ENCODE assay signal across 8 mouse cellular contexts in the genomic region with DNA sequence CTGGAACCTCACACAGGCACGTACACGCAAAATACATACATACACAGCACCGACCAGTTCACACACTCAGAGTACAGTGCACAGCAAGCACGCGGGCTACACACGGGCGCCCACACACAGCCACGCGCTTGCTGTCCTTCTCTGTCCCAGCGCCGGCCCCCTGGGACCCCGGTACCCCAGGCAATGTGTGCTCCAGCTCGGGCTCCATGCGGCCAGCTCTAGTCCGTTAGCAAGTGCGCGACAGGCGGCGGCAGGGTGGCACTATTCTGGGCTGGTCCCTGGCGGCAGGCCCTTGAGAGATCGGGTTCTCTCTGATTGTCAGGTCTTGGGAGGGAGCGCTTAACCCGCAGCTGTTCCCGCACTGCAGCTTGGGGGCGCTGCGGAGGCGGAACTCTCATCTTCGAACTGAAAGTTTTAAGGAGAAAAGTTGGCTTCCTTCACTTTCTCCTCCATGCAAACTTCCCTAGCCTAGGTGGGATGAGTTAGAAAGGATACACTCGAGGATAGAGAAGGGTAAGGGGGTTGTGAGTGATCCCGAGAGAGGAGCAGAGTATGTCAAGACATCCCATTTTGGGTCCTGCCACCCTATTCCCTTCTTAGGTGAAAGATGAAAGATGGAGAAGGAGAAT. TPM values are rescaled to one million over a fixed set of nuclear protein-coding genes. Genes with fewer than 3 reads are reported as not detected.
DNase-seq lines count a peak whose midpoint lies in the region; ATAC-seq and TF ChIP-seq lines count a peak whose summit lies in the region.
"Had no signal": no experiment of that assay in that cellular context is flagged by ENCODE, and none has a peak within 500 bp of the region (broad histone marks: within the 10 kb centered on the region; RNA-seq: fewer than 3 reads in every experiment).

A gene (minus strand): TSS at position 579 of the 629 bp plus-strand sequence.

- ATAC-seq in forebrain, embryonic 14.5 days = 0 out of 2 replicates have a peak, but pooled peaks have one; percentile 37

- in situ Hi-C loops in ES-E14 (cut with MboI; ENCODE audit: low sequenced_read_pairs in 2 of 2, unreplicated experiment in 2 of 2) = no loop called here

- H3K4me3 ChIP-seq in ES-E14 (ENCODE audit: insufficient read depth in 1 of 2, low read depth in 1 of 2, low read length in 2 of 2, poor library complexity in 1 of 2, severe bottlenecking in 1 of 2) = peak within 1 kb of the TSS; percentile 51 to 76
- no peak within 1 kb of the TSS for H3K4me3 ChIP-seq in forebrain, embryonic 14.5 days (ENCODE audit: low read depth, low read length)
- peak within 1 kb of the TSS; percentile 14; the same call in 1 of the 2 replicates for H3K4me3 ChIP-seq in layer of hippocampus, adult 2 months

- peaks cover 13% of the 10 kb centered on the region; the same call in 1 of the 2 replicates for H3K27me3 ChIP-seq in forebrain, embryonic 14.5 days (replicated peaks; ENCODE audit: control insufficient read depth, insufficient read depth, low read length)

- H3K9me3 ChIP-seq in ES-E14 (ENCODE audit: control insufficient read depth, insufficient read depth, low read depth, low read length) = no peaks in the 10 kb centered on the region
- H3K9me3 ChIP-seq in forebrain, embryonic 14.5 days (replicated peaks; ENCODE audit: control insufficient read depth, low read length) = no peaks in the 10 kb centered on the region

- H3K4me1 ChIP-seq in ES-E14 (ENCODE audit: control insufficient read depth in 2 of 2, insufficient read depth in 2 of 2, low read length in 2 of 2, poor library complexity in 1 of 2) = peaks cover 0 to 8% of the 10 kb centered on the region in 2 experiments; a peak in 1 of 4 replicates
- H3K4me1 ChIP-seq in forebrain, embryonic 14.5 days (ENCODE audit: control insufficient read depth, insufficient read depth, low read length) = no peaks in the 10 kb centered on the region

- peak; percentile 62 for DNase-seq in ES-E14 (ENCODE audit: low read depth, low spot score)
- DNase-seq in adrenal gland, postnatal 14 days = peak; percentile 86
- DNase-seq in forebrain, embryonic 14.5 days (ENCODE audit: low spot score) = peak; percentile 53
- peak; percentile 69 to 82 for DNase-seq in heart, postnatal 14 days
- DNase-seq in layer of hippocampus, adult 2 months (ENCODE audit: low spot score in 2 of 2) = peak; percentile 2 to 26
- DNase-seq in lung, postnatal 25 days (ENCODE audit: low spot score) = peak; percentile 54
- peak; percentile 92 for DNase-seq in skeletal muscle tissue, adult 2 months (ENCODE audit: low read depth, low spot score)

- peak; percentile 77 for TF ChIP-seq CTCF in layer of hippocampus, adult 2 months (conservative IDR thresholded peaks at IDR 0.05)

- peak within 1 kb of the TSS; percentile 29 for H3K9ac ChIP-seq in ES-E14 (ENCODE audit: insufficient read depth, low read depth, low read length, poor library complexity, severe bottlenecking)
- peak within 1 kb of the TSS; percentile 14; the same call in 1 of the 2 replicates for H3K9ac ChIP-seq in forebrain, embryonic 14.5 days (ENCODE audit: low read length)

- H3K4me2 ChIP-seq in forebrain, embryonic 14.5 days (ENCODE audit: low read length) = peak within 1 kb of the TSS; percentile 41

- no peaks in the 10 kb centered on the region for H3K36me3 ChIP-seq in ES-E14 (ENCODE audit: control insufficient read depth, insufficient read depth, low read length, poor library complexity, severe bottlenecking)
- no peaks in the 10 kb centered on the region for H3K36me3 ChIP-seq in forebrain, embryonic 14.5 days (ENCODE audit: control insufficient read depth, insufficient read depth, low read length)

- H3K27ac ChIP-seq in ES-E14 (ENCODE audit: insufficient read depth, low read depth, low read length, poor library complexity, severe bottlenecking) = no peak within 1 kb of the TSS
- H3K27ac ChIP-seq in forebrain, embryonic 14.5 days (ENCODE audit: low read depth, low read length) = no peak within 1 kb of the TSS
- H3K27ac ChIP-seq in layer of hippocampus, adult 2 months = no peak within 1 kb of the TSS
- H3K27ac ChIP-seq: macrophage had no signal

- WGBS in forebrain, embryonic 14.5 days = 7% methylated on average over 30 of the region's 30 CpGs

- intact Hi-C loops in heart, postnatal 14 days (cut with DNase I) = no loop called here

TF ChIP-seq in ES-E14, 5 proteins besides CTCF, POLR2A, EP300 and RAD21:
- TF ChIP-seq ZC3H11A (IDR thresholded peaks at IDR 0.05; ENCODE audit: borderline replicate concordance, low read depth, low read length) (no peak), HCFC1 (IDR thresholded peaks at IDR 0.05; ENCODE audit: borderline replicate concordance, insufficient read depth, low read length) (no peak), MAFK (IDR thresholded peaks at IDR 0.05; ENCODE audit: insufficient read depth, low read depth, low read length) (no peak), ZNF384 (IDR thresholded peaks at IDR 0.05; ENCODE audit: low read depth, low read length) (no peak), CHD2 (IDR thresholded peaks at IDR 0.05; ENCODE audit: low read depth, low read length) (no peak)
TF ChIP-seq in ES-E14: peak in this region for 0.

RNA-seq across cellular contexts. Expression of the gene that starts here (rescaled TPM):
- total RNA-seq in ES-E14 (2012; rRNA removed) = 0.04 and 0.16 TPM in 2 replicates
- 0.15 TPM in 1 of 2 replicates, not detected in the other for total RNA-seq in adrenal gland, postnatal 14 days (2021)
- polyA plus RNA-seq in forebrain, embryonic 14.5 days (2014; fragmentation: Nextera tagmentation; extraction: Ambion mirVana) = not detected in 2 replicates
- total RNA-seq in heart, postnatal 14 days (2021) = 1 to 10 TPM; 1.2 TPM
- not detected for total RNA-seq in layer of hippocampus, adult 2 months (2021)
- polyA plus RNA-seq: macrophage had no signal

Comparison
In these comparisons a context has a peak if more than half of its experiments do, and no peak if none do; other contexts are left out.
1. Peak in DNase-seq, H3K4me3 ChIP-seq and H3K9ac ChIP-seq in ES-E14; RNA of the gene not detected or under 1 TPM.
2. Peak in DNase-seq in adrenal gland, postnatal 14 days; RNA of the gene not detected or under 1 TPM.
3. Peak in DNase-seq, ATAC-seq, H3K9ac ChIP-seq and H3K4me2 ChIP-seq in forebrain, embryonic 14.5 days; RNA of the gene not detected or under 1 TPM.
4. Peak in DNase-seq and H3K4me3 ChIP-seq in layer of hippocampus, adult 2 months; RNA of the gene not detected or under 1 TPM.
5. DNase-seq: peak in every context shown above with its lines; median percentile 92 in skeletal muscle tissue, adult 2 months; 86 in adrenal gland, postnatal 14 days; 76 in heart, postnatal 14 days; 62 in ES-E14; 54 in lung, postnatal 25 days; 53 in forebrain, embryonic 14.5 days; 14 in layer of hippocampus, adult 2 months.